Mouse (Mus musculus) liver, embryonic 16.5 days (tissue): ENCODE measurements at regions not wholly inside any gene's neighbourhood (a gene's known extent, or its start where the extent isn't known, plus 50 kb on each side); places are given as distances from the start of the nearest gene placed in this dataset.

ENCODE experiments used
- ATAC-seq: fragments of 200-750 bp; cut with Nextera tagmentation; 2 replicates; pipeline ENCODE4 v1.8.0; 2017; ENCODE audit warnings: low read depth, mild to moderate bottlenecking, moderate number of reproducible peaks, moderate library complexity
- H3K27ac ChIP-seq: fragments of 300-500 bp; sonication (generic); 2 replicates; pipeline ENCODE4 v1.5.1; 2014; ENCODE audit warnings: mild to moderate bottlenecking, low read length
- H3K27me3 ChIP-seq: fragments of 300-500 bp; sonication (generic); 2 replicates; pipeline ENCODE4 v1.6.1; 2014; ENCODE audit warnings: low read depth, low read length, mixed read lengths; ENCODE audit not compliant: control insufficient read depth, insufficient read depth
- H3K36me3 ChIP-seq: fragments of 300-500 bp; sonication (generic); 2 replicates; pipeline ENCODE4 v1.6.1; 2014; ENCODE audit warnings: mild to moderate bottlenecking; ENCODE audit not compliant: control insufficient read depth, insufficient read depth
- H3K4me1 ChIP-seq: fragments of 300-500 bp; sonication (generic); 2 replicates; pipeline ENCODE4 v1.6.1; 2014; ENCODE audit warnings: low read depth, low read length, mixed read lengths; ENCODE audit not compliant: control insufficient read depth
- H3K4me2 ChIP-seq: fragments of 300-500 bp; sonication (generic); 2 replicates; pipeline ENCODE4 v1.6.1; 2014; ENCODE audit warnings: low read depth, low read length, mixed read lengths
- H3K4me3 ChIP-seq: fragments of 300-500 bp; sonication (generic); 2 replicates; pipeline ENCODE4 v1.5.1; 2014; ENCODE audit warnings: low read depth, mild to moderate bottlenecking, low read length
- H3K9ac ChIP-seq: fragments of 300-500 bp; sonication (generic); 2 replicates; pipeline ENCODE4 v1.6.1; 2014; ENCODE audit warnings: low read depth, low read length
- H3K9me3 ChIP-seq: fragments of 300-500 bp; sonication (generic); replicated peaks from 2 replicates; pipeline ENCODE4 v1.6.1; 2016; ENCODE audit warnings: low read length; ENCODE audit not compliant: control insufficient read depth
- WGBS: fragments of 180-500 bp; shearing (Covaris S2); extraction: QIAGEN DNeasy Blood & Tissue Kit; methylation state at CpG from one replicate; pipeline ENCODE4 v1.1.7; 2014; ENCODE audit not compliant: insufficient replicate concordance; 5-methylcytosine and 5-hydroxymethylcytosine counted together

- no peaks in the 10 kb centered on the region for H3K36me3 ChIP-seq
- H3K27ac ChIP-seq, result no peak overlapping the region
- H3K4me2 ChIP-seq, result no peak overlapping the region
- H3K9ac ChIP-seq, result no peak overlapping the region
- H3K4me1 ChIP-seq, result no peaks in the 10 kb centered on the region
- no peak for ATAC-seq
- no peak overlapping the region for H3K4me3 ChIP-seq
- no peaks in the 10 kb centered on the region for H3K9me3 ChIP-seq
- H3K27me3 ChIP-seq, result no peaks in the 10 kb centered on the region
- 49% methylated on average over 7 of the region's 7 CpGs for WGBS
These were observed 261.7 kb upstream of the Usp24 start for GRCm38 (mm10) chr4:106054324-106054723.

- Histone ChIP-seq H3K9me3 (no peaks in the 10 kb centered on the region), H3K4me2 (no peak overlapping the region), H3K4me1 (no peaks in the 10 kb centered on the region), H3K4me3 (no peak overlapping the region), H3K27ac (no peak overlapping the region), H3K36me3 (no peaks in the 10 kb centered on the region), H3K27me3 (no peaks in the 10 kb centered on the region), H3K9ac (no peak overlapping the region)
- ATAC-seq, result no peak
- 63% methylated on average over 12 of the region's 12 CpGs for WGBS
These were observed 253.4 kb upstream of the Usp24 start for GRCm38 (mm10) chr4:106062651-106063050.

GRCm38 (mm10) chr4:106063851-106064382, 252.1 kb upstream of the Usp24 start:
- Histone ChIP-seq H3K4me2 (no peak overlapping the region), H3K9me3 (no peaks in the 10 kb centered on the region), H3K36me3 (no peaks in the 10 kb centered on the region), H3K27ac (no peak overlapping the region), H3K4me1 (no peaks in the 10 kb centered on the region), H3K27me3 (no peaks in the 10 kb centered on the region), H3K9ac (no peak overlapping the region), H3K4me3 (no peak overlapping the region)
- ATAC-seq, result no peak
- WGBS, result 27% methylated on average over 6 of the region's 6 CpGs

- no peak overlapping the region for H3K4me2 ChIP-seq
- H3K9ac ChIP-seq, result no peak overlapping the region
- H3K4me3 ChIP-seq, result no peak overlapping the region
- H3K27me3 ChIP-seq, result no peaks in the 10 kb centered on the region
- 54% methylated on average over 9 of the region's 9 CpGs for WGBS
- no peaks in the 10 kb centered on the region for H3K36me3 ChIP-seq
- no peak for ATAC-seq
- H3K4me1 ChIP-seq, result no peaks in the 10 kb centered on the region
- H3K9me3 ChIP-seq, result no peaks in the 10 kb centered on the region
- H3K27ac ChIP-seq, result no peak overlapping the region
These were observed 249.0 kb upstream of the Usp24 start for GRCm38 (mm10) chr4:106067023-106067422.

GRCm38 (mm10) chr4:106083546-106083945, 232.5 kb upstream of the Usp24 start:
- no peaks in the 10 kb centered on the region for H3K36me3 ChIP-seq
- no peak overlapping the region for H3K4me3 ChIP-seq
- no peaks in the 10 kb centered on the region for H3K27me3 ChIP-seq
- no peak overlapping the region for H3K27ac ChIP-seq
- no peaks in the 10 kb centered on the region for H3K4me1 ChIP-seq
- H3K4me2 ChIP-seq, result no peak overlapping the region
- no peak overlapping the region for H3K9ac ChIP-seq
- H3K9me3 ChIP-seq, result no peaks in the 10 kb centered on the region
- ATAC-seq, result no peak

- no peak for ATAC-seq
- no peak overlapping the region for H3K4me3 ChIP-seq
- H3K9me3 ChIP-seq, result no peaks in the 10 kb centered on the region
- no peak overlapping the region for H3K27ac ChIP-seq
- H3K4me1 ChIP-seq, result no peaks in the 10 kb centered on the region
- no peak overlapping the region for H3K4me2 ChIP-seq
- 38% methylated on average over 9 of the region's 9 CpGs for WGBS
- no peaks in the 10 kb centered on the region for H3K36me3 ChIP-seq
- H3K27me3 ChIP-seq, result no peaks in the 10 kb centered on the region
- no peak overlapping the region for H3K9ac ChIP-seq
These were observed 223.9 kb upstream of the Usp24 start for GRCm38 (mm10) chr4:106091927-106092675.

- 59% methylated on average over 6 of the region's 6 CpGs for WGBS
- no peaks in the 10 kb centered on the region for H3K36me3 ChIP-seq
- H3K9me3 ChIP-seq, result no peaks in the 10 kb centered on the region
- no peak overlapping the region for H3K9ac ChIP-seq
- no peak overlapping the region for H3K4me2 ChIP-seq
- no peaks in the 10 kb centered on the region for H3K27me3 ChIP-seq
- no peak overlapping the region for H3K27ac ChIP-seq
- no peak for ATAC-seq
- H3K4me1 ChIP-seq, result no peaks in the 10 kb centered on the region
- H3K4me3 ChIP-seq, result no peak overlapping the region
These were observed 223.3 kb upstream of the Usp24 start for GRCm38 (mm10) chr4:106092676-106093070.

- Histone ChIP-seq H3K27ac (no peak overlapping the region), H3K4me3 (no peak overlapping the region), H3K27me3 (no peaks in the 10 kb centered on the region), H3K9ac (no peak overlapping the region), H3K4me2 (no peak overlapping the region), H3K36me3 (no peaks in the 10 kb centered on the region), H3K9me3 (no peaks in the 10 kb centered on the region), H3K4me1 (no peaks in the 10 kb centered on the region)
- 49% methylated on average over 2 of the region's 2 CpGs for WGBS
- no peak for ATAC-seq
These were observed 222.8 kb upstream of the Usp24 start for GRCm38 (mm10) chr4:106093252-106093651.

- no peaks in the 10 kb centered on the region for H3K27me3 ChIP-seq
- WGBS, result 54% methylated on average over 11 of the region's 11 CpGs
- H3K27ac ChIP-seq, result no peak overlapping the region
- no peaks in the 10 kb centered on the region for H3K36me3 ChIP-seq
- no peaks in the 10 kb centered on the region for H3K4me1 ChIP-seq
- H3K9ac ChIP-seq, result no peak overlapping the region
- H3K9me3 ChIP-seq, result no peaks in the 10 kb centered on the region
- no peak overlapping the region for H3K4me3 ChIP-seq
- ATAC-seq, result no peak
- H3K4me2 ChIP-seq, result no peak overlapping the region
These were observed 221.0 kb upstream of the Usp24 start for GRCm38 (mm10) chr4:106094882-106095556.
